Mouse (Mus musculus) hindbrain, embryonic 11.5 days (tissue): Measurements from ENCODE around the gene Tomm6. TPM values are rescaled to one million over a fixed set of nuclear protein-coding genes. Genes with fewer than 3 reads are reported as not detected.
A peak's percentile ranks its signal among the peaks of the same experiment; 100 is the strongest.
"Not testable (repeated sequence)": the region's sequence is repeated elsewhere in the genome, so short reads cannot be mapped to it uniquely, and the experiment has no call there.

Experiments used
- ATAC-seq: fragments of 200-750 bp; cut with Nextera tagmentation; 2 replicates; pipeline ENCODE4 v1.8.0; 2017; ENCODE audit warnings: mild to moderate bottlenecking, moderate TSS enrichment, moderate library complexity; ENCODE audit not compliant: low FRiP score
- DNase-seq: peaks from one replicate; pipeline ENCODE4 v3.0.0-alpha.2; 2015; ENCODE audit warnings: low spot score
- H3K27ac ChIP-seq: fragments of 300-500 bp; sonication (generic); 2 replicates; pipeline ENCODE4 v1.5.1; 2014; ENCODE audit warnings: mild to moderate bottlenecking, low read depth, low read length
- H3K27me3 ChIP-seq: fragments of 300-500 bp; sonication (generic); 2 replicates; pipeline ENCODE4 v1.6.1; 2014; ENCODE audit warnings: mild to moderate bottlenecking, low read length, moderate library complexity, mixed read lengths; ENCODE audit not compliant: control insufficient read depth, insufficient read depth
- H3K36me3 ChIP-seq: fragments of 300-500 bp; sonication (generic); 2 replicates; pipeline ENCODE4 v1.6.1; 2014; ENCODE audit warnings: mild to moderate bottlenecking, low read length, moderate library complexity, mixed read lengths; ENCODE audit not compliant: control insufficient read depth, insufficient read depth
- H3K4me1 ChIP-seq: fragments of 300-500 bp; sonication (generic); replicated peaks from 2 replicates; pipeline ENCODE4 v1.6.1; 2014; ENCODE audit warnings: low read length, mixed read lengths; ENCODE audit not compliant: control insufficient read depth, insufficient read depth
- H3K4me2 ChIP-seq: fragments of 300-500 bp; sonication (generic); replicated peaks from 2 replicates; pipeline ENCODE4 v1.6.1; 2014; ENCODE audit warnings: mild to moderate bottlenecking, low read depth, low read length
- H3K4me3 ChIP-seq: fragments of 300-500 bp; sonication (generic); 2 replicates; pipeline ENCODE4 v1.5.1; 2014; ENCODE audit warnings: low read depth, low read length
- H3K9ac ChIP-seq: fragments of 300-500 bp; sonication (generic); 2 replicates; pipeline ENCODE4 v1.6.1; 2014; ENCODE audit warnings: low read depth, low read length
- H3K9me3 ChIP-seq: fragments of 300-500 bp; sonication (generic); 2 replicates; pipeline ENCODE4 v1.6.1; 2016; ENCODE audit warnings: low read length; ENCODE audit not compliant: control insufficient read depth
- WGBS: fragments of 180-500 bp; shearing (Covaris S2); extraction: QIAGEN DNeasy Blood & Tissue Kit; methylation state at CpG from one replicate; pipeline ENCODE4 v1.1.7; 2014; 5-methylcytosine and 5-hydroxymethylcytosine counted together
- polyA plus RNA-seq: library from polyadenylated mRNA; unstranded; fragments of >200 nt; fragmentation: Nextera tagmentation; extraction: Ambion mirVana; gene quantifications from 2 replicates; pipeline ENCODE4 v1.2.1, GENCODE M21; 2014

The Tomm6 gene
- polyA plus RNA-seq, 1 experiment from 2014 or later: 375 TPM

- not testable (repeated sequence) for H3K9me3 ChIP-seq, H3K27ac ChIP-seq, H3K4me2 ChIP-seq, H3K4me1 ChIP-seq, H3K4me3 ChIP-seq, H3K9ac ChIP-seq, DNase-seq, ATAC-seq, H3K36me3 ChIP-seq, H3K27me3 ChIP-seq
- 94% methylated on average over 8 of the region's 8 CpGs for WGBS
Observed at GRCm38 (mm10) chr17:47654346-47654745, 33.8 kb downstream of the Tomm6 start.

DNA sequence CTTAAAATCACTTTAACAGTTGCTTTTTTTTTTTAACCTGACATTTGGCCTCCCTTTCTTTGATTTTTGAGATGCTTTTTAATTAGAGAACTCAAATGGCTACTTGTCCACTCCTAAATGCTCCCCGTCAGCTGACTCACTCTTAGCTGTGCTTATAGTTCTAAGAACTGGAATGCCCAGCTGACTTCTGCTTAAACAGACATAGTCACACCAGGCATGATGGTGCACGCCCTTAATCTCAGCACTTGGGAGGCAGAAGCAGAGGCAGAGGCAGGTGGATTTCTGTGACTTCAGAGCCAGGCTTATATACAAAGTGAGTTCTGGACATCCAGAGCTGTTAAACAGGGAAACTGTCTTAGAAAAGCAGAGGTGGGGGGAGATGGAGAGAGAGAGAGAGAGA lies 36.2 kb downstream of the Tomm6 start:
- Histone ChIP-seq H3K27ac (no peak overlapping the region), H3K9me3 (no peaks in the 10 kb centered on the region), H3K4me2 (no peak overlapping the region), H3K4me1 (no peaks in the 10 kb centered on the region), H3K4me3 (no peak overlapping the region), H3K27me3 (no peaks in the 10 kb centered on the region), H3K36me3 (no peaks in the 10 kb centered on the region), H3K9ac (no peak overlapping the region)
- ATAC-seq (no peak), DNase-seq (no peak)
- 72% methylated on average over 2 of the region's 2 CpGs for WGBS

DNA sequence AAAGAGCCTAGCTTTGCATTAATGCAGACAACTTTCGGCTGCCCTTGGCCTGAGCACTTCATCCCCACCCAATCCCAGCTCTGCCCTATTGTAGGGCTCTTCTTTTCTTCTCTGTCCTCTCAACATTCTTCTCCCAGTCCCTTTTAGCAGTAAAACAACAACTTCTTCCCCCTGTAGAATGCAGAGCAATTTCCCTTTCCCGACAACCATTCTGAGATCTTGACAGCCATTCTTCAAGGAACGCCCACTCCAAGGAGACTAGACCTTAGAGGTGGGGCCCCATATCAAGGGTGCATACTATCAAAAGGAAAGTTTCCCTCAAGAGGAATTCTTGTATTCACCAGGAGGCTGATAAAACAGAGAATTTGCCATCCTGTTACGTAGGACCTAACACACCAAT lies 39.2 kb downstream of the Tomm6 start:
- DNase-seq (no peak), ATAC-seq (no peak)
- H3K4me1 ChIP-seq: no peaks in the 10 kb centered on the region
- no peak overlapping the region for H3K4me3 ChIP-seq
- WGBS: 52% methylated on average over 4 of the region's 4 CpGs
- no peaks in the 10 kb centered on the region for H3K9me3 ChIP-seq
- H3K9ac ChIP-seq: no peak overlapping the region
- no peaks in the 10 kb centered on the region for H3K36me3 ChIP-seq
- no peak overlapping the region for H3K4me2 ChIP-seq
- H3K27me3 ChIP-seq: no peaks in the 10 kb centered on the region
- no peak overlapping the region for H3K27ac ChIP-seq

GRCm38 (mm10) chr17:47646683-47647082 lies 41.5 kb downstream of the Tomm6 start:
- ATAC-seq: no peak
- Histone ChIP-seq H3K27ac (no peak overlapping the region), H3K4me1 (no peaks in the 10 kb centered on the region), H3K4me2 (no peak overlapping the region), H3K36me3 (no peaks in the 10 kb centered on the region), H3K9ac (no peak overlapping the region), H3K4me3 (no peak overlapping the region), H3K9me3 (no peaks in the 10 kb centered on the region), H3K27me3 (no peaks in the 10 kb centered on the region)
- WGBS: 57% methylated on average over 1 of the region's 1 CpGs
- peak; percentile 76 for DNase-seq

DNA sequence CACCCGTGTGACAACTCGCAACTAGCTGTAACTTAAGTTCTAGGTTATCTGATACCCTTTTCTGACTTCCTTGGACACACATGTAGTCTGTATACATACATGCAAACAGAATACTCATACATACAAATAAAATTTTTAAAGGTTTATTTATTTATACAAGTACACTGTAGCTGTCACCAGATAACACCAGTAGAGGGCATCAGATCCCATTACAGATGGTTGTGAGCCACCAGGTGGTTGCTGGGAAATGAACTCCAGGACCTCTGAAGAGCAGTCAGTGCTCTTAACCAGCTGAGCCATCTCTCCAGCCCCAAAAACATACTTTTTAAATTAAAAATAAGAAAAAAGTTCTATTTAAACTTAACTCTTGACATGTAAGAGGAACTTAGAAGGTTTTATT lies 45.2 kb downstream of the Tomm6 start:
- Histone ChIP-seq H3K36me3 (no peaks in the 10 kb centered on the region), H3K4me1 (no peaks in the 10 kb centered on the region), H3K27ac (no peak overlapping the region), H3K27me3 (no peaks in the 10 kb centered on the region), H3K9ac (no peak overlapping the region), H3K9me3 (no peaks in the 10 kb centered on the region), H3K4me3 (no peak overlapping the region), H3K4me2 (no peak overlapping the region)
- WGBS: 84% methylated on average over 2 of the region's 2 CpGs
- DNase-seq: no peak
- ATAC-seq: no peak

Other genes with a start within 250 kb of the Tomm6 start
- 26.5 and 28.7 TPM in 2 replicates for gene Taf8, start 186.1 kb downstream of the Tomm6 start, polyA plus RNA-seq
- gene Ccnd3, start 183.3 kb downstream of the Tomm6 start, polyA plus RNA-seq: 190 and 195 TPM in 2 replicates
- gene Bysl, start 76.9 kb downstream of the Tomm6 start, polyA plus RNA-seq: 30.8 and 31.0 TPM in 2 replicates
- gene Med20, start 76.8 kb downstream of the Tomm6 start, polyA plus RNA-seq: 44.6 and 44.8 TPM in 2 replicates
- gene Gm20517, start 76.8 kb downstream of the Tomm6 start, polyA plus RNA-seq: 1.3 and 1.7 TPM in 2 replicates
- gene Usp49, start 57.7 kb downstream of the Tomm6 start, polyA plus RNA-seq: 8.7 and 9.1 TPM in 2 replicates
- gene Frs3, start 644 bp upstream of the Tomm6 start, polyA plus RNA-seq: 7.9 and 8.6 TPM in 2 replicates
- gene Gm21981, start 6.1 kb upstream of the Tomm6 start, polyA plus RNA-seq: 1.4 and 2.1 TPM in 2 replicates
- 0.32 and 1.8 TPM in 2 replicates for gene Prickle4, start 6.3 kb upstream of the Tomm6 start, polyA plus RNA-seq
- gene Pgc, start 38.5 kb upstream of the Tomm6 start, polyA plus RNA-seq: not detected in 2 replicates
- 2.5 TPM in 2 replicates for gene Tfeb, start 48.6 kb upstream of the Tomm6 start, polyA plus RNA-seq
- 39.0 and 40.5 TPM in 2 replicates for gene Mdfi, start 146.3 kb upstream of the Tomm6 start, polyA plus RNA-seq
- gene Foxp4, start 236.3 kb upstream of the Tomm6 start, polyA plus RNA-seq: 23.9 and 28.4 TPM in 2 replicates